Mouse (Mus musculus): ENCODE measurements around the gene Nmrk1. TPM values are rescaled to one million over a fixed set of nuclear protein-coding genes. Genes with fewer than 3 reads are reported as not detected.

Nmrk1 gene
- polyA plus RNA-seq, 1 experiment from 2014 or later: 8.8 TPM

DNA sequence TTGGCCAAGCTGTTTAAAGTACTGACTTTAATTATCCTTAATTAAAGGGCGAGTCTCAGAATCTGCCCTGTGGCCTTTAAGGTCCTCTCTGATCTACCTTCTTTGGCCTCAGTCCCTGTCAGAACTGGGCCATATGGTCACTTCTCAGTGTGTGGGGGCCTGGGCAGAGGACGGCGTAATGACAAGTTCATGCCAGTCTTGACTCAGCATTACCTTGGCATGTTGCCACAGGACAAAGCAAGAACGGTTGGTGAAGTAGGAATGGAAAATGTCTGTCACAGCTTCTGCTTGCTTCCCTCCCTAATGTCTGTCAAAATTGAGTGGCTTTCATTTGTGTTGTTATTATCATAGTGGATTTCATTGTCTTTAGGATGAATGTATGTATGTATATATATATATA is 20.8 kb downstream of the Nmrk1 start:
- 76% methylated on average over 4 of the region's 4 CpGs for WGBS
- Histone ChIP-seq H3K9ac (ENCODE audit: low read depth, low read length) (no peak overlapping the region), H3K9me3 (ENCODE audit: control insufficient read depth, low read length) (no peaks in the 10 kb centered on the region), H3K4me2 (replicated peaks; ENCODE audit: low read depth, low read length) (no peak overlapping the region), H3K4me1 (replicated peaks; ENCODE audit: control insufficient read depth, insufficient read depth, low read length) (no peaks in the 10 kb centered on the region), H3K36me3 (ENCODE audit: control insufficient read depth, insufficient read depth, low read length) (no peaks in the 10 kb centered on the region), H3K27me3 (ENCODE audit: control insufficient read depth, insufficient read depth, low read length) (no peaks in the 10 kb centered on the region), H3K4me3 (ENCODE audit: low read depth, low read length) (no peak overlapping the region), H3K27ac (ENCODE audit: low read depth, low read length) (no peak overlapping the region)
- DNase-seq (ENCODE audit: low spot score) (no peak), ATAC-seq (ENCODE audit: low FRiP score) (no peak)

GRCm38 (mm10) chr19:18653058-18653457 is 21.3 kb downstream of the Nmrk1 start:
- Histone ChIP-seq H3K4me3 (ENCODE audit: low read depth, low read length) (no peak overlapping the region), H3K27ac (ENCODE audit: low read depth, low read length) (no peak overlapping the region), H3K9ac (ENCODE audit: low read depth, low read length) (no peak overlapping the region), H3K9me3 (ENCODE audit: control insufficient read depth, low read length) (no peaks in the 10 kb centered on the region), H3K27me3 (ENCODE audit: control insufficient read depth, insufficient read depth, low read length) (no peaks in the 10 kb centered on the region), H3K4me1 (replicated peaks; ENCODE audit: control insufficient read depth, insufficient read depth, low read length) (no peaks in the 10 kb centered on the region), H3K4me2 (replicated peaks; ENCODE audit: low read depth, low read length) (no peak overlapping the region), H3K36me3 (ENCODE audit: control insufficient read depth, insufficient read depth, low read length) (no peaks in the 10 kb centered on the region)
- 88% methylated on average over 6 of the region's 6 CpGs for WGBS
- no peak for ATAC-seq (ENCODE audit: low FRiP score)
- DNase-seq (ENCODE audit: low spot score): no peak

DNA sequence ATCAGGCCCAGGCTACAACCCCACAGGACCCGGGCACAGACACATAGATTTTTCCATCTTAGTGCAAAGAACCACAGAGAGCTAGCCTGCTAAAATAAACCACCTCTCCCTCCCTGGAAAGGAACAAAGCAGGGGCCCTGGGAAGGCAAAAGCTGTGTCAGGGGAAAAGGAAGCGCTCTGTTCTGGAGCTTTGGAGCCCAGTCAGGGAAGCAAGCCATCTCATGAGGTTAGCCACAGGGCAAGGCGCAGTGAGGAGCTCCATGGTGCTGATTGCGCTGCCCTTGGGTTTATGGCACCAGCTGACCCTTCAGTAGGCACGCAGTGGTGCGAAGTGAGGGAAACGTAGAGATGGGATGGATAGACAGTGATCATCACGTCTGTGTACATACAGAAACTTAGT is 22.6 kb downstream of the Nmrk1 start:
- H3K36me3 ChIP-seq (ENCODE audit: control insufficient read depth, insufficient read depth, low read length): no peaks in the 10 kb centered on the region
- 92% methylated on average over 8 of the region's 8 CpGs for WGBS
- no peak for DNase-seq (ENCODE audit: low spot score)

GRCm38 (mm10) chr19:18654984-18655383 is 23.2 kb downstream of the Nmrk1 start:
- H3K4me2 ChIP-seq (replicated peaks; ENCODE audit: low read depth, low read length): no peak overlapping the region
- ATAC-seq (ENCODE audit: low FRiP score): no peak
- no peaks in the 10 kb centered on the region for H3K27me3 ChIP-seq (ENCODE audit: control insufficient read depth, insufficient read depth, low read length)
- no peaks in the 10 kb centered on the region for H3K9me3 ChIP-seq (ENCODE audit: control insufficient read depth, low read length)
- no peak overlapping the region for H3K27ac ChIP-seq (ENCODE audit: low read depth, low read length)
- DNase-seq (ENCODE audit: low spot score): no peak
- no peak overlapping the region for H3K4me3 ChIP-seq (ENCODE audit: low read depth, low read length)
- no peaks in the 10 kb centered on the region for H3K4me1 ChIP-seq (replicated peaks; ENCODE audit: control insufficient read depth, insufficient read depth, low read length)
- H3K36me3 ChIP-seq (ENCODE audit: control insufficient read depth, insufficient read depth, low read length): no peaks in the 10 kb centered on the region
- WGBS: 92% methylated on average over 5 of the region's 5 CpGs
- H3K9ac ChIP-seq (ENCODE audit: low read depth, low read length): no peak overlapping the region

More for the DNA sequence above, 22.6 kb downstream of the Nmrk1 start:
- no peak overlapping the region for H3K27ac ChIP-seq (ENCODE audit: low read depth, low read length)
- H3K4me2 ChIP-seq (replicated peaks; ENCODE audit: low read depth, low read length): no peak overlapping the region
- no peaks in the 10 kb centered on the region for H3K9me3 ChIP-seq (ENCODE audit: control insufficient read depth, low read length)
- no peaks in the 10 kb centered on the region for H3K4me1 ChIP-seq (replicated peaks; ENCODE audit: control insufficient read depth, insufficient read depth, low read length)
- no peak overlapping the region for H3K9ac ChIP-seq (ENCODE audit: low read depth, low read length)
- H3K27me3 ChIP-seq (ENCODE audit: control insufficient read depth, insufficient read depth, low read length): no peaks in the 10 kb centered on the region
- H3K4me3 ChIP-seq (ENCODE audit: low read depth, low read length): no peak overlapping the region
- no peak for ATAC-seq (ENCODE audit: low FRiP score)

- Histone ChIP-seq H3K27me3 (ENCODE audit: control insufficient read depth, insufficient read depth, low read length) (no peaks in the 10 kb centered on the region), H3K9ac (ENCODE audit: low read depth, low read length) (no peak overlapping the region), H3K27ac (ENCODE audit: low read depth, low read length) (no peak overlapping the region), H3K4me1 (replicated peaks; ENCODE audit: control insufficient read depth, insufficient read depth, low read length) (no peaks in the 10 kb centered on the region), H3K4me3 (ENCODE audit: low read depth, low read length) (no peak overlapping the region), H3K9me3 (ENCODE audit: control insufficient read depth, low read length) (no peaks in the 10 kb centered on the region), H3K36me3 (ENCODE audit: control insufficient read depth, insufficient read depth, low read length) (no peaks in the 10 kb centered on the region), H3K4me2 (replicated peaks; ENCODE audit: low read depth, low read length) (no peak overlapping the region)
- DNase-seq (ENCODE audit: low spot score) (no peak), ATAC-seq (ENCODE audit: low FRiP score) (no peak)
- WGBS: 91% methylated on average over 7 of the region's 7 CpGs
These were observed 24.2 kb downstream of the Nmrk1 start for GRCm38 (mm10) chr19:18655999-18656398.

GRCm38 (mm10) chr19:18658473-18658872 is 26.7 kb downstream of the Nmrk1 start:
- ATAC-seq (ENCODE audit: low FRiP score): no peak
- no peak overlapping the region for H3K4me2 ChIP-seq (replicated peaks; ENCODE audit: low read depth, low read length)
- WGBS: 76% methylated on average over 4 of the region's 4 CpGs
- no peak for DNase-seq (ENCODE audit: low spot score)
- H3K9me3 ChIP-seq (ENCODE audit: control insufficient read depth, low read length): no peaks in the 10 kb centered on the region
- no peaks in the 10 kb centered on the region for H3K4me1 ChIP-seq (replicated peaks; ENCODE audit: control insufficient read depth, insufficient read depth, low read length)
- no peak overlapping the region for H3K9ac ChIP-seq (ENCODE audit: low read depth, low read length)
- H3K36me3 ChIP-seq (ENCODE audit: control insufficient read depth, insufficient read depth, low read length): no peaks in the 10 kb centered on the region
- no peak overlapping the region for H3K4me3 ChIP-seq (ENCODE audit: low read depth, low read length)
- H3K27me3 ChIP-seq (ENCODE audit: control insufficient read depth, insufficient read depth, low read length): no peaks in the 10 kb centered on the region
- no peak overlapping the region for H3K27ac ChIP-seq (ENCODE audit: low read depth, low read length)

- Histone ChIP-seq H3K9me3 (ENCODE audit: control insufficient read depth, low read length) (no peaks in the 10 kb centered on the region), H3K4me1 (replicated peaks; ENCODE audit: control insufficient read depth, insufficient read depth, low read length) (no peaks in the 10 kb centered on the region), H3K27ac (ENCODE audit: low read depth, low read length) (no peak overlapping the region), H3K36me3 (ENCODE audit: control insufficient read depth, insufficient read depth, low read length) (no peaks in the 10 kb centered on the region), H3K4me3 (ENCODE audit: low read depth, low read length) (no peak overlapping the region), H3K4me2 (replicated peaks; ENCODE audit: low read depth, low read length) (no peak overlapping the region), H3K27me3 (ENCODE audit: control insufficient read depth, insufficient read depth, low read length) (no peaks in the 10 kb centered on the region), H3K9ac (ENCODE audit: low read depth, low read length) (no peak overlapping the region)
- DNase-seq (ENCODE audit: low spot score): no peak
- no peak for ATAC-seq (ENCODE audit: low FRiP score)
- 40% methylated on average over 1 of the region's 1 CpGs for WGBS
These were observed 27.6 kb downstream of the Nmrk1 start for GRCm38 (mm10) chr19:18659349-18659748.

DNA sequence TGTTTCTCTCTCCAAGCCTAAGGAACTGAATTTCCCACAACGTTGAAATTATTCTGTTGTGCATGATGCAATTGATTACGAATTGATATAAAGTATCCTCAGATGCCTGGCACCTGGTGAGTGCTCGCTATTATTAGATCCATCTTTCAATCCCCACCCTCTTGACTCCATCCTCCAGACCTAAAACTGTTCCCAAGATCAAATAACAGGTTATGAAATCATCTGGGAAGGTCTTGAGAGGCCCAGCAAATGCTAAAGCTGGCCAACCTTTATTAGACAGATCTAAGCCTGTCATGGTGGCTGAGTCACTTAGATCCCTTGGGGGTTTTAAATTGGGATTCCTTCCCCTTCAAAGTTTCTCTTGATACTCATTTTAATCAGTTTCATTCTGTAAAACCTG is 28.7 kb downstream of the Nmrk1 start:
- H3K27me3 ChIP-seq (ENCODE audit: control insufficient read depth, insufficient read depth, low read length): no peaks in the 10 kb centered on the region
- H3K4me2 ChIP-seq (replicated peaks; ENCODE audit: low read depth, low read length): no peak overlapping the region
- no peak overlapping the region for H3K9ac ChIP-seq (ENCODE audit: low read depth, low read length)
- H3K9me3 ChIP-seq (ENCODE audit: control insufficient read depth, low read length): no peaks in the 10 kb centered on the region
- H3K27ac ChIP-seq (ENCODE audit: low read depth, low read length): no peak overlapping the region
- ATAC-seq (ENCODE audit: low FRiP score): no peak
- H3K36me3 ChIP-seq (ENCODE audit: control insufficient read depth, insufficient read depth, low read length): no peaks in the 10 kb centered on the region
- DNase-seq (ENCODE audit: low spot score): no peak
- no peak overlapping the region for H3K4me3 ChIP-seq (ENCODE audit: low read depth, low read length)
- no peaks in the 10 kb centered on the region for H3K4me1 ChIP-seq (replicated peaks; ENCODE audit: control insufficient read depth, insufficient read depth, low read length)
- 86% methylated on average over 3 of the region's 3 CpGs for WGBS

GRCm38 (mm10) chr19:18661683-18662082 is 29.9 kb downstream of the Nmrk1 start:
- no peaks in the 10 kb centered on the region for H3K4me1 ChIP-seq (replicated peaks; ENCODE audit: control insufficient read depth, insufficient read depth, low read length)
- 63% methylated on average over 1 of the region's 1 CpGs for WGBS
- H3K9ac ChIP-seq (ENCODE audit: low read depth, low read length): no peak overlapping the region
- H3K4me2 ChIP-seq (replicated peaks; ENCODE audit: low read depth, low read length): no peak overlapping the region
- H3K9me3 ChIP-seq (ENCODE audit: control insufficient read depth, low read length): no peaks in the 10 kb centered on the region
- ATAC-seq (ENCODE audit: low FRiP score): no peak
- no peaks in the 10 kb centered on the region for H3K36me3 ChIP-seq (ENCODE audit: control insufficient read depth, insufficient read depth, low read length)
- no peak for DNase-seq (ENCODE audit: low spot score)
- no peaks in the 10 kb centered on the region for H3K27me3 ChIP-seq (ENCODE audit: control insufficient read depth, insufficient read depth, low read length)
- H3K27ac ChIP-seq (ENCODE audit: low read depth, low read length): no peak overlapping the region
- H3K4me3 ChIP-seq (ENCODE audit: low read depth, low read length): no peak overlapping the region

Data from hindbrain, embryonic 11.5 days (tissue).